Mouse (Mus musculus): ENCODE data around the gene Ube2r2.

Gene Ube2r2

DNA sequence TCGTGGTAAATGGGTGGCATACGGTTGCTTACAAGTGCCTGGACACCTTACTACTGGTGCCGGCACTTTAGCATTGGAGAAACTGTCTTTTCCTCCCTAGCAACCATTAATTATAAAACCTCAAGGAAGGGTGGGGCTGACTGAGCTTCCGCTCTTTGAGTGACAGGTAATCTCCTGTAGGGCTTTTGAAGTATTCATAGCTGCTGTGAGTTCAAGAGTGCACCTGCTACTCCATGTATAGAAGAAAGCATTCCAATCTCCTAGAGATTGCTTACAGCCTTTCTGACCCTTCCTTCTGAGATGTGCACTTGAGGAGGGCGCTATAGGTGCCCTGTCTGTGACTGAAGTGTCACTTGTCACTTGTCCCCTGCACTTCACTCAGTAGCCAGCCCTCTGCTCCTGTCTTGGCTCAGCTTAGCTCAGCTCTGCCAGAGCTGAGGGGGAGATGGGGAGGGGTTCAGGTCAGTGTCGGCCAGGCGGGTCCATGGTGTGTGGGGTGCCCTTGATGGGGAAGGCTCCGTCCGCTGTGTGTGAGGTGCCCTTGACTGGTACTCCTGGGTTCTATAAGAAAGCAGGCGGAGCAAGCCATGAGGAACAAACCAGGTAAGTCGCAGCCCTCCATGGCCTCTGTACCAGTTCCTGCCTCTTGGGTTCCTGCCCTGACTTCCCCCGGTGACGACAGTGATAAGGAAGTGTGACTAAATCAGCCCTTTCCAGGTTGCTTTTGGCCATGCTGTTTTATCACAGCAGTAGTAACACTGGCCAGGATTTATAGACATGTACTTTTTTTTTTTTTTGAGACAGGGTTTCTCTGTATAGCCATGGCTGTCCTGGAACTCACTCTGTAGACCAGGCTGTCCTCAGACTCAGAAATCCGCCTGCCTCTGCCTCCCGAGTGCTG, 44.5 kb downstream of the Ube2r2 start:
- DNase-seq (ENCODE audit: low read depth) = no peak

GRCm38 (mm10) chr4:41189809-41190208, 54.3 kb downstream of the Ube2r2 start:
- no peak for DNase-seq (ENCODE audit: low read depth)

DNA sequence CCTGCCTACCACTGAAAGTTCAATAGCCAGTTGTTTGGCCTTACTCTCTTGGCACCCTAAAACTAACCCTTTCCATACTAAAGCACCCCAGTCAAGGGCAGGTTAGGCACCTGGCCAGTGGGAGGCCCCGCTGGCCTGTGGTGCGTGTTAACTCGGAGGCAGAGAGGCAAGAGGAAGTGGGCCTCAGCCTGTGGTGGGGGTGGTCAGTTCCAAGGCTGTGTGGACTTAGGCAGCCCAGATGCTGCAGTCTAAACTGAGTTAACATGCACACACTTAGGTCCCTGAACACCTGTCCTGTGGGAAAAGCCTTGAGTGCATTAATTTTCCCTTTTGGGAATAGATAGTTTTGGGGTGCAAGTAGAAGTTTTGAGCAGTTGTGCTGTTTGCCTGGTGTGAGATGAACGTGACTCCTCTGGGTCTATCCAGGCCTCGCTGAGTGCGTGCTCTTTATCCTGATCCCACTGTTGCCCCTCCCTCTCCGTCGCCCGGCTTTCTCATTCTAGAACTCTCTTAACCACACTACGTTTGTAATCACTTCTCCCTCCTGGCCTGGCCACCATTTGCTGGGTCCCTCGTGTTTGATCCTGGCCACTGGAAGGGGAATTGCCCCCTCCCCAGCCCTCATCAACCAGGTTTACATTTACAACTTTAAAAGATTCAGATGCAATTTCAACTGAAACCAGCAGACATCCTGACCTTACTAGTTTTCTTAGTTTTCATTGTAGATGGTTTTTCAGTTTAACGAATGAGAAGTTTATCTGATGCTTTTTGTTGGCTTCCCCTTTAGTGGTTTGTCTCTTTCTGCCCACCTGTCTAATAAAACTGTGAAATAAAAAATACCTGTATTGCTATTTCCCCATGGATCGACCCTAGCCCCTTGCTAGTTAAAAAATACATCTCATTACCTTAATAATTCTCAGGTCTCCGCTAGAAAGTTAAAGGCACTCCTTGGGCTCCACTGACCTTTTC, 57.3 kb downstream of the Ube2r2 start:
- no peak for DNase-seq (ENCODE audit: low read depth)

DNA sequence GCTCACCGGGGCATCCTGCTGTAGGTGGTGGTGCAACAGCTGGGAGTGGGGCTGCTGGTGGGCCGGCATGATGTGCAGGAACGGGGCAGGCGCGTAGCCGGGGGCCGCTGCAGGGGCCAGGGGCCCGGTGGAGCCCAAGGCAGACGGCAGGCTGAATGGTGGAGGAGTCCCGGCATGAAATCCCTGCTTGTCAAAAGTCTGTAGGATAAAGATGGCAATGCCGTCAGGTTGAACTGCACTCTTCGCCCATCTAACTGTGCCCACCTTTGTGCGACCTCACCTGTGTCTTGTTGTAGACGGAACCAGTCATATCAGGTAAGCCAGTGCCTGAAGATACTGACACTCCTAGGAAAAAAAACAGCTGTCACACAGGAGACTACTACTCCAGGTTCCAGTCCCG, 59.8 kb downstream of the Ube2r2 start:
- DNase-seq (ENCODE audit: low read depth) = no peak

DNA sequence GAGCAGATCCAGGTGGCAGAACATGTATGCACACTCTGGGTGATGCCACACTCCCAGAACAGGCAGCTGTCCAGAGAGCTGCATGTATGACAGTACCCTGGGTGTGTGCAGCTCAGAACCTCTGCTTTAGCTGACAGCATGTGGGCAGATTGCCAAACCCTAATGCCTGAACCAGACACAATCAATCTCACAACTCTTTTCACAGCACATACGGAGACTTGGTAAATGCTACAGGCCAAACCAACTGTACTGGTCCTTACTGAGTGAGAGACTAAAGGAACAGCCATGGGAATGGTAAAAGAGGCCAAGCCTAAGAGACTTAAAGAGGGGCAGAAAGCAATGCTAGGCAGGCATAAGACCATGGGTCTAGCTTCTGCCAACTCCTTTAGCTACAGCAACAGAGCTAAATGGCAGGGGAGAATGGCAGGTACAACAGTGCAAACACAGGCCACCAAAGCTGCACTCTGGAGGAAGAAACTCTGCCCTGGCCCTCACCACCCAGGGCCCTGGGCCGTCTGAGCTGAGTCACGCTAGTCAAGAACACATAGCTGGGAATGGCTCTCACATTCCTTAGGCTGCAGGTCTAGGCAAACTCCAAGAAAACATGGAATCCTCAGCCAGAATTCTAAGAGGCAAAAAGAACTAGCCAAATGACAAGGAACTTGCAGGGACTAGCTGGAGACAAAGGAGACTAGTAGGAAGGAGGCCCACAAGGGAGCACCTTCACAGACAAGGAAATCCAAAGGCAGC, 61.5 kb downstream of the Ube2r2 start:
- DNase-seq (ENCODE audit: low read depth) = no peak

GRCm38 (mm10) chr4:41202135-41202534, 66.6 kb downstream of the Ube2r2 start:
- no peak for DNase-seq (ENCODE audit: low read depth)

DNA sequence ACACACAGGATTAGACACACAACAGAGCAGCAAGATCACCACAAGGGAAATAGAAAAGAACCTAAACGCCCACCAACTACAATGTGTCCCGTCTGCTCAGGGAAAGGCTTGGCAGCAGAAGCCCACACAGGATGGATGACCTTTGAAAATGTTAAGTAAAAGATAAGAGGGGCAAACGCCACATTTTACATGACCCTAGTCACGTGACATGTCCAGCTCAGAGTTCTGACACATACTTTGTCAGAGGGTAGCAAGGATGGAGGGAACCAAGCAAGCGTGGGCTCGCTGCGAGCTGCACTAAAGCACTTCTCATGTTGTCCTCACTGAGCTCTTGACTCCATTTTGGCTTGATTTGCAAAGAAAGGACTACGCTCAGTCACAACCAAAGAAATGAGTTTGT, 70.2 kb downstream of the Ube2r2 start:
- DNase-seq (ENCODE audit: low read depth) = no peak

GRCm38 (mm10) chr4:41208050-41208449, 72.5 kb downstream of the Ube2r2 start:
- DNase-seq (ENCODE audit: low read depth) = no peak

- DNase-seq (ENCODE audit: low read depth) = peak; percentile 22
These were observed 89.9 kb downstream of the Ube2r2 start for GRCm38 (mm10) chr4:41225412-41225811.

GRCm38 (mm10) chr4:41226351-41226750, 90.8 kb downstream of the Ube2r2 start:
- DNase-seq (ENCODE audit: low read depth) = peak; percentile 38

DNA sequence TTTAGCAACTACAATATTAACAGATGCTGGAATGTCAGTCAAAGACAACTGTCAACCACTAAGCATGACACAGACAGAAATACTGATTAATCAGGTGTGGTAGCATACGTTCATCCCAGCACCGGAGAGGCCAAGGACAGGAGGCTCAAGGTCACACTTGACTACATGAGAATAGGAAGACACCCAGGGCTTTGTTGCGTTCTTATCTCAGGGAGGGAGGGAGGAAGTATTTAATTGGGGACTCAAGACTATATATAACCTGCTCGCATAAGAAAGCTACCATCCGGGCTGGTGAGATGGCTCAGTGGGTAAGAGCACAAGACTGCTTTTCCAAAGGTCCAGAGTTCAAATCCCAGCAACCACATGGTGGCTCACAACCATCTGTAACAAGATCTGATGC, 100.1 kb downstream of the Ube2r2 start:
- no peak for DNase-seq (ENCODE audit: low read depth)

DNA sequence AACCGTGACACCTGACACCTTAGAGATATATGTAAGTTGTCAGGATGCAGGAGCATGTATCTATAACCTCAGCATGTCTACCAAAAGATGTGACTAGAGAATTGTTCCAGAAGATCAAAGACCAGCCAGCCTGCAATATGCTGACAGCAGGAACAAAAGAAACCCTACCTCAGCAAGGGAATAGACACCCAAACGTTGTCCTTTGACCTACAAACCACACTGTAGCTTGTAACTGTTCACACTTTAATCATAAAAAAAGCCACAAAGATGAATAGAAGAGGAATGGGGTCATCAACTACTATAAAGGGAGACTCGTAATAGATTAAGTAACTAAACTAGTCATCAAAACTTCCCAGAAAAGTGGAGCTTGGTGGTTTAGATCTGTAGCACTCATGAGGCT, 105.4 kb downstream of the Ube2r2 start:
- DNase-seq (ENCODE audit: low read depth) = no peak
